Mouse (Mus musculus): Measurements from ENCODE around the gene Daam2. TPM values are rescaled to one million over a fixed set of nuclear protein-coding genes. Genes with fewer than 3 reads are reported as not detected.
A peak's percentile ranks its signal among the peaks of the same experiment; 100 is the strongest.

Gene Daam2
- 13.7 and 19.0 TPM in 2 replicates for polyA plus RNA-seq (2011; ENCODE audit: insufficient read length, low read depth, missing spikeins)

DNA sequence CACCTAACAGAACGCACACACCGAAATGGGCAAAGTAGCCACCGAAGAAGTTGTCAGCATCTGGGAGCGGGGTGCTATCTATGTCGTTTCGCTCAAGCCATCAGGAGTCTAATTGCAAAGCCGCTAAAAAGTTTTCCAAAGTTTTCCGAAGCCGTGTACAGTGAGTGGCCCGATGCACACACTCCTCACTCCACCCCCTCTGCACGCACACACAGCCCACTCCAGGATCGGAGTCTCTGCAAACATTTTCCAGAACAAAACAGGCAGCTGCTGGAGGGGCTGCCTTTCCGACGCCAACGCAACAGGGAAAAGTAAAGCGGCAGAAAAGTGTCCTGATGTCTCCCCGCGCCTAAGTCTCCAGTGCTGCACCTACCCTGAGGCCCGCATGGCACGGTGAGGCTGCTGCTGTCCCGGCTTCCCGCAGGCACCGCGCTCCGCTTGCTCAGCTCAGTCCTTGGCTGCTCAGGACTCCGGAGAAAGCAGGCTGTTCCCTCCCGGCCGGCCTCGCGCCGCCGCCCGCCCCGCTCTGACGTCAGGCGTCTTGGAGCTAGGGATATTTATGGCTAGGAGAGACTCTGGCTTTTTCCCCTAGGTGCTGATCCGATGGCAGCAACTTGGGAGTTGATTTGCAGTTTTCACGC lies at the start of gene Daam2:
Daam2 (minus strand) TSS at position 514 of the 641 bp plus-strand sequence.
- TF ChIP-seq POLR2A (IDR thresholded peaks at IDR 0.05; ENCODE audit: low read depth, low read length), result peak; percentile 88
- TF ChIP-seq CTCF (IDR thresholded peaks at IDR 0.05; ENCODE audit: borderline replicate concordance, insufficient read depth, low read length), result no peak
- Histone ChIP-seq H3K4me1 (ENCODE audit: control insufficient read depth, insufficient read depth, low read length) (no peaks in the 10 kb centered on the region), H3K4me3 (ENCODE audit: insufficient read depth, low read length) (peak within 1 kb of the TSS; percentile 71), H3K27ac (ENCODE audit: insufficient read depth, low read length) (peak within 1 kb of the TSS; percentile 42)

DNA sequence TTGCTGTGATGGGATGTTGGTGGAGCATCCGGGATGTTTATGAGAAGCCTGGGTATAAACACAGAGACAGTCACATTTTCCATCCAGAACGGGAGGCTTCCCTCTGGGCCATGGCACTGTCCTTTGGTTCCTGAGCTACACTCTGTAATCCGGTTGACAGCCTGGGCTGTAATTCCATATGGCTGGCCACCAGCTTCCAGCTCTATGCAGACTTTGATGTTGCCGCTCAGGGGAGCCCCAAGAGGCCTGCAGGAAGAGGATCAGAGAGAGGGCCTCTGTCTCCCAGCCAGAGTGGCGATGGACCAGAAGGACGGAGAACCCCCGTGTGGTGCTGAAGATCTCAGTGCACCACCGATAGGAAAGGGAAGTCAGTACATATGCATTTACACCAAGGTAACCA lies 46.2 kb upstream of the Daam2 start:
- no peak overlapping the region for H3K4me3 ChIP-seq (ENCODE audit: insufficient read depth, low read length)
- no peak for TF ChIP-seq POLR2A (IDR thresholded peaks at IDR 0.05; ENCODE audit: low read depth, low read length)
- no peak for TF ChIP-seq CTCF (IDR thresholded peaks at IDR 0.05; ENCODE audit: borderline replicate concordance, insufficient read depth, low read length)
- no peaks in the 10 kb centered on the region for H3K4me1 ChIP-seq (ENCODE audit: control insufficient read depth, insufficient read depth, low read length)
- no peak overlapping the region for H3K27ac ChIP-seq (ENCODE audit: insufficient read depth, low read length)

DNA sequence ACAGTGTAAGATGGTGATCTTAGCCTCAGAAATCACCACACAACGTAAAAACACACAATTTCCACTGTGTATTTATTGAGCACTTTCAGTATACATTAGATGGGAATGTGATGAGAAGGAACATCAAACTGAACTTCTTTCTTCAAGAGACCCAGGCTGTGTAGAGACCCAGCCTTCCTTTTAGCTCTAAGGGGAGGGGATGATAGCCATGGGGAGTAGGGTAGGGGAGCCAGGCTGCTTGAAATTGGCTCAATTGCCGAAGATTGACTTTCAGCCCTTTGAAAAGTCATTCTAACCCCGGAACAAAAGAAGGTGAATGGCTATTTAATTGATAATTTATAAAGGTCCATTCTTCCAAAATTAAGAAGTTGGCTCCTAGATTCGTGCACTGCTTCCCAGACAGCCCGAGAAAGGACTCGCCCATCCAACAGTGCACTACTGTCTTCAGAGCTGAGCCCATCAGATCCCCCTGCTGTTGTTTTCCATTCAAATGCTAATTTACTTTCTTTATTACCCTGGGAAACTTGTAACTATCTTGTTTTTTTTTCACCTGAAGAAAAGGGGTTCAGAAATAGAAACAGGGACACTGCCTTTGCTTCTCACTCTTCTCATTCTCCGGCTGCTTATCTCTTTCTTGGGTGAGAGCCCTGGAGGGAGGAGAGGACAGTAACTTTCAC lies 43.3 kb upstream of the Daam2 start:
- TF ChIP-seq CTCF (IDR thresholded peaks at IDR 0.05; ENCODE audit: borderline replicate concordance, insufficient read depth, low read length) (no peak), POLR2A (IDR thresholded peaks at IDR 0.05; ENCODE audit: low read depth, low read length) (no peak)
- no peaks in the 10 kb centered on the region for H3K4me1 ChIP-seq (ENCODE audit: control insufficient read depth, insufficient read depth, low read length)
- no peak overlapping the region for H3K27ac ChIP-seq (ENCODE audit: insufficient read depth, low read length)

DNA sequence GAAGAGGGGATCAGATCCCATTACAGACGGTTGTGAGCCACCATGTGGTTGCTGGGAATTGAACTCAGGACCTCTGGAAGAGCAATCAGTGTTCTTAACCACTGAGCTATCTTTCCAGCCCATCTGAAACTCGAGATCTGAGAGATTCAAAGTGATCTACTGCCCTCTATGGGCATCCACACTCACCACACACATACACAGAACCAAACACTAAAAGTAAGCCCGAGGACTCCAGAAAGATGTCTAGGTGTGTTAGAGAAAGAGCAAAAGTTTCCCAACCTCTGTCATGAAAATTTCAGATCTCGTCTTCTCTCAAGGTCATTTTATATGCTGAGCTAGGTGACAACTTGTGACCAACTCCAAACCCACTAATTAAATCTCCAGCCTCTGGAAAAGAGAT lies 41.3 kb upstream of the Daam2 start:
- TF ChIP-seq POLR2A (IDR thresholded peaks at IDR 0.05; ENCODE audit: low read depth, low read length) (no peak), CTCF (IDR thresholded peaks at IDR 0.05; ENCODE audit: borderline replicate concordance, insufficient read depth, low read length) (no peak)
- Histone ChIP-seq H3K27ac (ENCODE audit: insufficient read depth, low read length) (no peak overlapping the region), H3K4me3 (ENCODE audit: insufficient read depth, low read length) (no peak overlapping the region), H3K4me1 (ENCODE audit: control insufficient read depth, insufficient read depth, low read length) (no peaks in the 10 kb centered on the region)

More for the DNA sequence above, 43.3 kb upstream of the Daam2 start:
- no peak overlapping the region for H3K4me3 ChIP-seq (ENCODE audit: insufficient read depth, low read length)

DNA sequence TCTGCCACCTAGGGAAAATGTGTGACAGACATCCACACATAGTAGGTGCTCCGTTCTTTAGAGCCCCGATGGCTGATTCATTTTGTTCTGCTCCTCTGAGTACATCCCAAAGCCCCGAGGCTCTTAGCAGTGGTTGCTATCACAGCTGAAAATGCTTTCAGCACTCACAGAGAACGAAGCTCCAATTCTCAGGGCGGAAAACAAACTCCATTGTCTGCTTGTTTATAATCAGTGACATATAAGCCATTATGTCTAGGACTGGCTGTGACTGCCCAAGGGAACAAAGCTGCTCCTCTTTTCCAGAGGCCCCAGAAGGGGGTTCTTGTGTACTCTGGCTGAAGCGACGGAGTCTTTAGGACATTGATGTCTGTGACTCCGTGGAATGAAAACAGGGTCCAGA lies 25.9 kb upstream of the Daam2 start:
- Histone ChIP-seq H3K4me1 (ENCODE audit: control insufficient read depth, insufficient read depth, low read length) (no peaks in the 10 kb centered on the region), H3K4me3 (ENCODE audit: insufficient read depth, low read length) (no peak overlapping the region), H3K27ac (ENCODE audit: insufficient read depth, low read length) (no peak overlapping the region)
- TF ChIP-seq POLR2A (IDR thresholded peaks at IDR 0.05; ENCODE audit: low read depth, low read length) (no peak), CTCF (IDR thresholded peaks at IDR 0.05; ENCODE audit: borderline replicate concordance, insufficient read depth, low read length) (no peak)

DNA sequence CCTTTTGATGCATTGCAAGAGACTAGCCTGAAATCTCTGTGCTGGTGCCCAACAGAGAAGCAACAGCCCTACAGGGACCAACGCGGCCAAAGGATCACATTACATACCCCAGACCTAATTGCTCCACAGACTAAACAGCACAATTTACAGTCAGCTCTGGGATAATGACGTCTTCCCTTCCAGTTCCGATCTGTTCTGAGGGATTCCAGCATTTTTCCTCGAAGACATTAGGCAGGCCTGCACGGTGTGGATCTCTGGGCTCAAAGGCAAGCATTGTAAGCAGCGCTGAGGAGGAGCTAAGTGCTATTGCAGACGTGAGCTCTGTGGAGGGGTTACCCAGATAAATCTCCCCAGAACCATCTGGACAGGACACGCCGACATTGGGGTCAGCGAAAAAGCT lies 18.3 kb upstream of the Daam2 start:
- no peaks in the 10 kb centered on the region for H3K4me1 ChIP-seq (ENCODE audit: control insufficient read depth, insufficient read depth, low read length)

DNA sequence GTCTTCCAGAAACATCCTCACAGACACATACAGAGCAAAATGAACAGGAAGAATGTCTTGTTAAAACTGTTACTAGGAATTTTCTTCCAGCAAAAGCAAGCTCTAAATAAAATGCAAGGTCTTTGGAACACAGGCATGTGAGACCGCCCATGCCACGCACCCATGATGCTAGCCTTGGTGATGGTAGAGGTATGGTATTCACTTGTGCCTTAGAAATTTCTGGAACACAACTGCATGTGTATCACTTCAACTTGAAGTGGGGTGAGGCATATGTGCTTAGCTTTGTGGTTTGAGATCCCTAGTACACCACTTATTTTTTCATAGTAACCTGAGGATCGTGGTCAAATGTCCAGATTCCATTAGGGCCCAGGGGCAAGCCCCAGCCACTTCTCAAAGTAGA lies 13.2 kb upstream of the Daam2 start:
- H3K4me1 ChIP-seq (ENCODE audit: control insufficient read depth, insufficient read depth, low read length), result no peaks in the 10 kb centered on the region
- TF ChIP-seq POLR2A (IDR thresholded peaks at IDR 0.05; ENCODE audit: low read depth, low read length), result no peak
- TF ChIP-seq CTCF (IDR thresholded peaks at IDR 0.05; ENCODE audit: borderline replicate concordance, insufficient read depth, low read length), result no peak
- H3K4me3 ChIP-seq (ENCODE audit: insufficient read depth, low read length), result no peak overlapping the region
- H3K27ac ChIP-seq (ENCODE audit: insufficient read depth, low read length), result no peak overlapping the region

More for the DNA sequence above, 18.3 kb upstream of the Daam2 start:
- TF ChIP-seq CTCF (IDR thresholded peaks at IDR 0.05; ENCODE audit: borderline replicate concordance, insufficient read depth, low read length), result no peak
- TF ChIP-seq POLR2A (IDR thresholded peaks at IDR 0.05; ENCODE audit: low read depth, low read length), result no peak
- no peak overlapping the region for H3K4me3 ChIP-seq (ENCODE audit: insufficient read depth, low read length)
- H3K27ac ChIP-seq (ENCODE audit: insufficient read depth, low read length), result no peak overlapping the region

DNA sequence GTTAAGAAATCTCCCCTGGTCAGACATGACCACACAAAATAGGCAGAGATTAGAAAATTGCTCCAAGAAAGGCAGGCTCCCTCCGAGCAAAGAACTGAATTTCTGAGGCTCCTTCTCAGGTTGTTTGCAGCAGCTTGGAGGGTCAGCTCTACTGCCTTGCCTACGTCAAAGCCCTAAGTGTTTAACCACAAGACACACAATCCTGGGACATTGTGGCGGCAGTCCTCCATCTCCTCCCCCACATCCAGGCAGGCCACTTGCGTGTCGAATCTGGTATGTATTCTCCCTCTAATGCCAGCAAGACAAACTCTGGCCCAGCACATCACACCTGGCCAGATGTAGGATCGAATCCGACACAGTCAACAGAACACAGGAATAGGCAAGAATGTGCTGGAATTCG lies 4.6 kb upstream of the Daam2 start:
- Histone ChIP-seq H3K27ac (ENCODE audit: insufficient read depth, low read length) (no peak overlapping the region), H3K4me1 (ENCODE audit: control insufficient read depth, insufficient read depth, low read length) (no peaks in the 10 kb centered on the region), H3K4me3 (ENCODE audit: insufficient read depth, low read length) (no peak overlapping the region)
- TF ChIP-seq CTCF (IDR thresholded peaks at IDR 0.05; ENCODE audit: borderline replicate concordance, insufficient read depth, low read length), result no peak
- no peak for TF ChIP-seq POLR2A (IDR thresholded peaks at IDR 0.05; ENCODE audit: low read depth, low read length)

DNA sequence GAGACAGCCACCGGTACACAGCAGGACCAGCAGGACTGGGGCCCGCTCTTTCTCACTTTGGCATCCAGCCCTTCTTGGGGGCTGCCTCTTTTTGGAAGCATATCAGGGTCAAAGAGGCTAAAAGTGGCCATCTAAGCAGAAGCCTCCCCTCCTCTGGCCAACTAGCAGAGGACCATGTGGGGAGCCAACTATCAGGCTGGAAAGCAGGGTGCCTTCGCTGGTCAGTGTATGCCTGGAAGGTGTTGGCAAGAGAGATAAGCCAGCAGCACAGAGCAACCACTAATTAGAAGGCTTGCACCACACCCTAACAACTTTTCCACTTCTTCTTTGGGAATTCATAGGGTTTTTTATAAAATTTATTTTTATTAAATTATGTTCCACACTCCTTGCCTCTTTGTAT lies 346 bp upstream of the Daam2 start:
- no peak overlapping the region for H3K27ac ChIP-seq (ENCODE audit: insufficient read depth, low read length)
- no peaks in the 10 kb centered on the region for H3K4me1 ChIP-seq (ENCODE audit: control insufficient read depth, insufficient read depth, low read length)
- H3K4me3 ChIP-seq (ENCODE audit: insufficient read depth, low read length), result no peak overlapping the region
- TF ChIP-seq POLR2A (IDR thresholded peaks at IDR 0.05; ENCODE audit: low read depth, low read length) (no peak), CTCF (IDR thresholded peaks at IDR 0.05; ENCODE audit: borderline replicate concordance, insufficient read depth, low read length) (no peak)

DNA sequence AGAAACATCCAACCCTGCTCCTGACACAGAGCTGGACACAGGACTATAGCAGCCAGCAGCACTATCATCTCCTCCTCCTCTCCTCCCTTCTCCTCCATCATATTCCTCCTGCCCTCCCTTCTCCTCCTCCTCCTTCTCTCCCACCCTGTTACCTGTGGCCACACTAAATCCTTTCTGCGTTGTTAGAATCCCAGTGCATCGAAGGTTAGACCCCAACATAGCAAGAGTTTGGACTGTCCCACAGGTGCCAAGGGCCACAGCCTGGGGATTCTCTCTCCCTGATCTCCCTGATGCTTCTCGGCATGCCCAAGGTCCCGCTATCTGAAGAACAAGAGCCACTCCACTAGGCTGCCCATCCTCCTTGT lies 745 bp downstream of the Daam2 start:
- H3K4me3 ChIP-seq (ENCODE audit: insufficient read depth, low read length), result peak overlapping the region; percentile 71
- H3K4me1 ChIP-seq (ENCODE audit: control insufficient read depth, insufficient read depth, low read length), result no peaks in the 10 kb centered on the region
- no peak for TF ChIP-seq POLR2A (IDR thresholded peaks at IDR 0.05; ENCODE audit: low read depth, low read length)
- no peak for TF ChIP-seq CTCF (IDR thresholded peaks at IDR 0.05; ENCODE audit: borderline replicate concordance, insufficient read depth, low read length)
- peak overlapping the region; percentile 42; the same call in 1 of the 2 replicates for H3K27ac ChIP-seq (ENCODE audit: insufficient read depth, low read length)
